Mouse (Mus musculus) brown adipose tissue, adult 24 weeks (tissue): ENCODE results near the gene Tigd3. TPM values are rescaled to one million over a fixed set of nuclear protein-coding genes. Genes with fewer than 3 reads are reported as not detected.

Experiments
- polyA plus RNA-seq: library from polyadenylated mRNA; stranded (reverse); fragments of >200 nt; gene quantifications from 2 replicates; pipeline ENCODE4 v1.2.4, GENCODE M21; 2012; ENCODE audit not compliant: missing spikeins, insufficient read depth, insufficient read length

Gene Tigd3
- polyA plus RNA-seq, 1 experiment = not detected

Other genes starting within 250 kb of the Tigd3 start
- 10.0 and 11.6 TPM in 2 replicates for gene Sipa1, start 230.4 kb downstream of the Tigd3 start, polyA plus RNA-seq
- 14.9 and 24.5 TPM in 2 replicates for gene Map3k11, start 205.4 kb downstream of the Tigd3 start, polyA plus RNA-seq
- gene Pcnx3, start 205.2 kb downstream of the Tigd3 start, polyA plus RNA-seq = 19.6 and 26.2 TPM in 2 replicates
- not detected in 2 replicates for gene Kcnk7, start 189.8 kb downstream of the Tigd3 start, polyA plus RNA-seq
- 45.3 and 47.1 TPM in 2 replicates for gene Ehbp1l1, start 167.8 kb downstream of the Tigd3 start, polyA plus RNA-seq
- gene Fam89b, start 164.5 kb downstream of the Tigd3 start, polyA plus RNA-seq = 55.7 and 58.4 TPM in 2 replicates
- gene Ltbp3, start 153.2 kb downstream of the Tigd3 start, polyA plus RNA-seq = 59.4 and 101 TPM in 2 replicates
- gene Scyl1, start 122.7 kb downstream of the Tigd3 start, polyA plus RNA-seq = 49.2 and 54.3 TPM in 2 replicates
- gene Frmd8, start 18.9 kb downstream of the Tigd3 start, polyA plus RNA-seq = 6.6 and 7.0 TPM in 2 replicates
- 2.3 and 2.4 TPM in 2 replicates for gene Slc25a45, start 16.3 kb downstream of the Tigd3 start, polyA plus RNA-seq
- 22.6 and 36.6 TPM in 2 replicates for gene Dpf2, start 18.9 kb upstream of the Tigd3 start, polyA plus RNA-seq
- gene Cdc42ep2, start 30.7 kb upstream of the Tigd3 start, polyA plus RNA-seq = 4.0 and 5.4 TPM in 2 replicates
- 6.5 and 7.0 TPM in 2 replicates for gene Pola2, start 70.1 kb upstream of the Tigd3 start, polyA plus RNA-seq
- not detected in 2 replicates for gene Slc22a20, start 92.0 kb upstream of the Tigd3 start, polyA plus RNA-seq
- gene Capn1, start 121.7 kb upstream of the Tigd3 start, polyA plus RNA-seq = 14.2 and 15.9 TPM in 2 replicates
- 14.8 and 17.4 TPM in 2 replicates for gene Syvn1, start 152.4 kb upstream of the Tigd3 start, polyA plus RNA-seq
- gene Mrpl49, start 163.6 kb upstream of the Tigd3 start, polyA plus RNA-seq = 53.6 and 56.4 TPM in 2 replicates
- 701 and 753 TPM in 2 replicates for gene Fau, start 163.7 kb upstream of the Tigd3 start, polyA plus RNA-seq
- 9.8 and 11.3 TPM in 2 replicates for gene Znhit2, start 167.0 kb upstream of the Tigd3 start, polyA plus RNA-seq
- 7.3 and 15.5 TPM in 2 replicates for gene Tm7sf2, start 174.2 kb upstream of the Tigd3 start, polyA plus RNA-seq
- gene Vps51, start 183.1 kb upstream of the Tigd3 start, polyA plus RNA-seq = 25.0 and 25.8 TPM in 2 replicates
- not detected in 2 replicates for gene Tmem262, start 185.9 kb upstream of the Tigd3 start, polyA plus RNA-seq
- not detected in 2 replicates for gene Gm28374, start 188.1 kb upstream of the Tigd3 start, polyA plus RNA-seq
- gene Zfpl1, start 190.8 kb upstream of the Tigd3 start, polyA plus RNA-seq = 14.0 and 20.5 TPM in 2 replicates
- not detected in 2 replicates for gene Cdca5, start 190.8 kb upstream of the Tigd3 start, polyA plus RNA-seq
- gene AC131692.1, start 200.3 kb upstream of the Tigd3 start, polyA plus RNA-seq = not detected in 2 replicates
- not detected in 2 replicates for gene Naaladl1, start 211.6 kb upstream of the Tigd3 start, polyA plus RNA-seq
- gene Sac3d1, start 224.5 kb upstream of the Tigd3 start, polyA plus RNA-seq = 5.7 and 6.8 TPM in 2 replicates
- 13.3 and 13.6 TPM in 2 replicates for gene Snx15, start 234.2 kb upstream of the Tigd3 start, polyA plus RNA-seq
- 1.2 TPM in 1 of 2 replicates, not detected in the other for gene Batf2, start 246.8 kb upstream of the Tigd3 start, polyA plus RNA-seq
- gene Arl2, start 247.4 kb upstream of the Tigd3 start, polyA plus RNA-seq = 45.8 and 62.3 TPM in 2 replicates